Mouse (Mus musculus) B cell, adult 67 days (primary cell): Measurements from ENCODE around the gene Rps10. TPM values are rescaled to one million over a fixed set of nuclear protein-coding genes. Genes with fewer than 3 reads are reported as not detected.

ENCODE experiments used
- total RNA-seq, 2 experiments: library from RNA; stranded (reverse); gene quantifications; 4 replicates each; pipeline ENCODE4 v1.2.4; 2023

Gene Rps10
- total RNA-seq: 1,000 to 10,000 TPM; 2,013 to 2,119 TPM

GRCm38 (mm10) chr17:27636132-27637020 is at the start of gene Rps10:
TSS of gene Rps10 (minus strand) at chr17:27636669.

GRCm38 (mm10) chr17:27655089-27656010 is 18.9 kb upstream of the Rps10 start, which contains the start of gene Pacsin1:
TSS of gene Pacsin1 (plus strand) at chr17:27655509.

GRCm38 (mm10) chr17:27634871-27635574 is 1.4 kb downstream of the Rps10 start, which contains the start of gene RPS10-NUDT3:
TSS of gene RPS10-NUDT3 (minus strand) at chr17:27635222.

GRCm38 (mm10) chr17:27623360-27624326 is 12.8 kb downstream of the Rps10 start, which contains the start of gene Nudt3:
TSS of gene Nudt3 (minus strand) at chr17:27623495.

Other genes starting within 250 kb of the Rps10 start
- gene Grm4, start 115.3 kb downstream of the Rps10 start, total RNA-seq: not detected
- gene Hmga1, start 80.2 kb downstream of the Rps10 start, total RNA-seq: 10 to 100 TPM; 70.2 to 73.2 TPM
- 10 to 100 TPM; 45.9 to 54.8 TPM for gene AI413582, start 70.9 kb downstream of the Rps10 start, total RNA-seq
- gene Nudt3, start 13.2 kb downstream of the Rps10 start, total RNA-seq: 100 to 1,000 TPM in 1 of 2 experiments, 10 to 100 TPM in 1; 92.9 to 100 TPM
- not detected for gene RPS10-NUDT3, start 1.4 kb downstream of the Rps10 start, total RNA-seq
- gene Pacsin1, start 18.8 kb upstream of the Rps10 start, total RNA-seq: 10 to 100 TPM; 13.1 to 23.7 TPM
- gene Spdef, start 92.3 kb upstream of the Rps10 start, total RNA-seq: under 1 TPM in 1 of 2 experiments, not detected in 1; 0.41 TPM
- 10 to 100 TPM; 73.5 to 78.1 TPM for gene D17Wsu92e, start 184.0 kb upstream of the Rps10 start, total RNA-seq
- gene Snrpc, start 201.5 kb upstream of the Rps10 start, total RNA-seq: 10 to 100 TPM; 68.9 to 70.8 TPM
- gene Uhrf1bp1, start 219.8 kb upstream of the Rps10 start, total RNA-seq: 1 to 10 TPM; 7.0 to 7.8 TPM